Mouse (Mus musculus) limb, embryonic 10.5 days (tissue): ENCODE data around the gene Rbfox1. TPM values are rescaled to one million over a fixed set of nuclear protein-coding genes. Genes with fewer than 3 reads are reported as not detected.

Experiments used
- DNase-seq: peaks from one replicate; pipeline ENCODE4 v3.0.0-alpha.2; 2017; ENCODE audit warnings: low spot score
- H3K27ac ChIP-seq: fragments of 300-500 bp; sonication (generic); 2 replicates; pipeline ENCODE4 v1.5.1; 2016; ENCODE audit warnings: mild to moderate bottlenecking
- H3K27me3 ChIP-seq: fragments of 300-500 bp; sonication (generic); 2 replicates; pipeline ENCODE4 v1.6.1; 2016; ENCODE audit warnings: low read depth, mild to moderate bottlenecking; ENCODE audit not compliant: poor library complexity, severe bottlenecking
- H3K36me3 ChIP-seq: fragments of 300-500 bp; sonication (generic); 2 replicates; pipeline ENCODE4 v1.6.1; 2016; ENCODE audit warnings: mild to moderate bottlenecking, moderate library complexity
- H3K4me1 ChIP-seq: fragments of 300-500 bp; sonication (generic); 2 replicates; pipeline ENCODE4 v1.6.1; 2016
- H3K4me3 ChIP-seq: fragments of 300-500 bp; sonication (generic); 2 replicates; pipeline ENCODE4 v1.5.1; 2016; ENCODE audit warnings: mild to moderate bottlenecking, moderate library complexity
- H3K9me3 ChIP-seq: fragments of 300-500 bp; sonication (generic); replicated peaks from 2 replicates; pipeline ENCODE4 v1.6.1; 2016; ENCODE audit warnings: mild to moderate bottlenecking
- WGBS: fragments of 180-500 bp; shearing (Covaris S2); methylation state at CpG from one replicate; pipeline ENCODE4 v1.1.7; 2016; 5-methylcytosine and 5-hydroxymethylcytosine counted together
- polyA plus RNA-seq: library from polyadenylated mRNA; unstranded; fragments of >200 nt; fragmentation: Nextera tagmentation; extraction: Ambion mirVana; gene quantifications from 2 replicates; pipeline ENCODE4 v1.2.1, GENCODE M21; 2016

The Rbfox1 gene
- polyA plus RNA-seq, 1 experiment from 2014 or later = 0.64 TPM

GRCm38 (mm10) chr16:6658594-6658993 is 773.4 kb downstream of the Rbfox1 start:
- Histone ChIP-seq H3K4me1 (no peaks in the 10 kb centered on the region), H3K27ac (no peak overlapping the region), H3K27me3 (no peaks in the 10 kb centered on the region), H3K9me3 (no peaks in the 10 kb centered on the region), H3K4me3 (no peak overlapping the region), H3K36me3 (no peaks in the 10 kb centered on the region)
- WGBS = 91% methylated on average over 2 of the region's 2 CpGs
- DNase-seq = no peak

- whole genome bisulfite sequencing = 81% methylated on average over 1 of the region's 1 CpGs
- Histone ChIP-seq H3K27me3 (no peaks in the 10 kb centered on the region), H3K36me3 (no peaks in the 10 kb centered on the region), H3K9me3 (no peaks in the 10 kb centered on the region), H3K4me1 (no peaks in the 10 kb centered on the region), H3K27ac (no peak overlapping the region), H3K4me3 (no peak overlapping the region)
- no peak for DNase-seq
These were observed 801.1 kb downstream of the Rbfox1 start for GRCm38 (mm10) chr16:6686076-6686757.

GRCm38 (mm10) chr16:6704847-6705246 is 819.7 kb downstream of the Rbfox1 start:
- no peaks in the 10 kb centered on the region for H3K4me1 ChIP-seq
- DNase-seq = no peak
- WGBS = 94% methylated on average over 5 of the region's 5 CpGs

GRCm38 (mm10) chr16:6712341-6712740 is 827.2 kb downstream of the Rbfox1 start:
- no peaks in the 10 kb centered on the region for H3K4me1 ChIP-seq
- DNase-seq = no peak
- H3K36me3 ChIP-seq = no peaks in the 10 kb centered on the region
- no peak overlapping the region for H3K4me3 ChIP-seq
- H3K27me3 ChIP-seq = no peaks in the 10 kb centered on the region
- no peak overlapping the region for H3K27ac ChIP-seq
- 93% methylated on average over 1 of the region's 1 CpGs for WGBS
- no peaks in the 10 kb centered on the region for H3K9me3 ChIP-seq

More at GRCm38 (mm10) chr16:6704847-6705246, 819.7 kb downstream of the Rbfox1 start:
- H3K27me3 ChIP-seq = no peaks in the 10 kb centered on the region
- H3K4me3 ChIP-seq = no peak overlapping the region
- H3K36me3 ChIP-seq = no peaks in the 10 kb centered on the region
- no peak overlapping the region for H3K27ac ChIP-seq
- H3K9me3 ChIP-seq = no peaks in the 10 kb centered on the region

- no peak overlapping the region for H3K4me3 ChIP-seq
These were observed 830.1 kb downstream of the Rbfox1 start for GRCm38 (mm10) chr16:6715245-6715644.

GRCm38 (mm10) chr16:6716214-6716911 is 831.2 kb downstream of the Rbfox1 start:
- WGBS = 93% methylated on average over 9 of the region's 9 CpGs

More at GRCm38 (mm10) chr16:6715245-6715644, 830.1 kb downstream of the Rbfox1 start:
- WGBS = 89% methylated on average over 4 of the region's 4 CpGs
- Histone ChIP-seq H3K36me3 (no peaks in the 10 kb centered on the region), H3K27ac (no peak overlapping the region), H3K9me3 (no peaks in the 10 kb centered on the region), H3K27me3 (no peaks in the 10 kb centered on the region), H3K4me1 (no peaks in the 10 kb centered on the region)
- no peak for DNase-seq

GRCm38 (mm10) chr16:6719027-6719426 is 833.9 kb downstream of the Rbfox1 start:
- no peaks in the 10 kb centered on the region for H3K27me3 ChIP-seq
- no peak overlapping the region for H3K4me3 ChIP-seq
- no peak for DNase-seq
- no peak overlapping the region for H3K27ac ChIP-seq
- no peaks in the 10 kb centered on the region for H3K4me1 ChIP-seq
- WGBS = 74% methylated on average over 8 of the region's 8 CpGs
- no peaks in the 10 kb centered on the region for H3K9me3 ChIP-seq
- H3K36me3 ChIP-seq = no peaks in the 10 kb centered on the region

More at GRCm38 (mm10) chr16:6716214-6716911, 831.2 kb downstream of the Rbfox1 start:
- no peak overlapping the region for H3K27ac ChIP-seq
- no peaks in the 10 kb centered on the region for H3K36me3 ChIP-seq
- no peak overlapping the region for H3K4me3 ChIP-seq
- no peaks in the 10 kb centered on the region for H3K9me3 ChIP-seq
- no peak for DNase-seq
- H3K4me1 ChIP-seq = no peaks in the 10 kb centered on the region
- H3K27me3 ChIP-seq = no peaks in the 10 kb centered on the region

GRCm38 (mm10) chr16:6732646-6733045 is 847.5 kb downstream of the Rbfox1 start:
- Histone ChIP-seq H3K36me3 (no peaks in the 10 kb centered on the region), H3K4me1 (no peaks in the 10 kb centered on the region), H3K27ac (no peak overlapping the region), H3K27me3 (no peaks in the 10 kb centered on the region), H3K9me3 (no peaks in the 10 kb centered on the region), H3K4me3 (no peak overlapping the region)
- WGBS = 78% methylated on average over 4 of the region's 4 CpGs
- no peak for DNase-seq

GRCm38 (mm10) chr16:6733427-6733826 is 848.3 kb downstream of the Rbfox1 start:
- WGBS = 92% methylated on average over 3 of the region's 3 CpGs
- Histone ChIP-seq H3K27ac (no peak overlapping the region), H3K4me1 (no peaks in the 10 kb centered on the region), H3K4me3 (no peak overlapping the region), H3K27me3 (no peaks in the 10 kb centered on the region), H3K36me3 (no peaks in the 10 kb centered on the region), H3K9me3 (no peaks in the 10 kb centered on the region)
- DNase-seq = no peak

- WGBS = 84% methylated on average over 2 of the region's 2 CpGs
- H3K4me3 ChIP-seq = no peak overlapping the region
- no peaks in the 10 kb centered on the region for H3K27me3 ChIP-seq
- no peak for DNase-seq
- H3K27ac ChIP-seq = no peak overlapping the region
- no peaks in the 10 kb centered on the region for H3K9me3 ChIP-seq
- no peaks in the 10 kb centered on the region for H3K36me3 ChIP-seq
- no peaks in the 10 kb centered on the region for H3K4me1 ChIP-seq
These were observed 851.4 kb downstream of the Rbfox1 start for GRCm38 (mm10) chr16:6736566-6736965.

- Histone ChIP-seq H3K27me3 (no peaks in the 10 kb centered on the region), H3K4me3 (no peak overlapping the region), H3K4me1 (no peaks in the 10 kb centered on the region), H3K9me3 (no peaks in the 10 kb centered on the region), H3K36me3 (no peaks in the 10 kb centered on the region), H3K27ac (no peak overlapping the region)
- 93% methylated on average over 3 of the region's 3 CpGs for WGBS
- no peak for DNase-seq
These were observed 851.8 kb downstream of the Rbfox1 start for GRCm38 (mm10) chr16:6736998-6737397.

GRCm38 (mm10) chr16:6746116-6746515 is 861.0 kb downstream of the Rbfox1 start:
- no peaks in the 10 kb centered on the region for H3K9me3 ChIP-seq
- no peaks in the 10 kb centered on the region for H3K4me1 ChIP-seq
- no peak for DNase-seq
- no peaks in the 10 kb centered on the region for H3K27me3 ChIP-seq
- H3K4me3 ChIP-seq = no peak overlapping the region
- H3K27ac ChIP-seq = no peak overlapping the region
- WGBS = 97% methylated on average over 2 of the region's 2 CpGs
- no peaks in the 10 kb centered on the region for H3K36me3 ChIP-seq

GRCm38 (mm10) chr16:6750491-6750890 is 865.3 kb downstream of the Rbfox1 start:
- Histone ChIP-seq H3K4me3 (no peak overlapping the region), H3K27ac (no peak overlapping the region), H3K4me1 (no peaks in the 10 kb centered on the region), H3K9me3 (no peaks in the 10 kb centered on the region), H3K27me3 (no peaks in the 10 kb centered on the region), H3K36me3 (no peaks in the 10 kb centered on the region)
- DNase-seq = no peak
- 75% methylated on average over 2 of the region's 2 CpGs for WGBS
